Mouse (Mus musculus): ENCODE measurements at regions not wholly inside any gene's neighbourhood (a gene's known extent, or its start where the extent isn't known, plus 50 kb on each side); places are given as distances from the start of the nearest gene placed in this dataset.

DNA sequence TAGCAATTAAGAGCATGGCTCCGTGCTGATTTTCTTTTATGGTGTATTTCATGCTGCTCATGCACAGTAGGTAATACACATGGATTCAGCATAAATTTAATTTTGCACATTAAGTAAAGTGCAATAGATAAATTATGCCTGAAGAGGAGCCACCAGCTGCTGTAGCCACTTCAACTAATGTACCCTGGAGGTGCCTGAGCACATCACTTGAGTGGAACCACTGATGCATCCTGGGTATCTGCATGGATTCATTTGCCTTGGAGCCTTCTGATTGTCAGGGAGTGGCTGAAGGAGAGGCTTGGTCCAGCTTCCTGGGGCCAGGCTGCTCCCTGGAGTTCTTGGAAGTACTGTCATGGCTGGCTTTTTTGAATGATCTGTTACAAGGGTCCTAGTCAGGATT, 179.0 kb upstream of the Meis1 start:
- no peaks in the 10 kb centered on the region for H3K36me3 ChIP-seq (replicated peaks)
- H3K4me2 ChIP-seq, result no peak overlapping the region
- H3K4me1 ChIP-seq (replicated peaks), result no peaks in the 10 kb centered on the region
- WGBS (ENCODE audit: insufficient replicate concordance), result 49% methylated on average over 1 of the region's 1 CpGs
- no peaks in the 10 kb centered on the region for H3K9me3 ChIP-seq (replicated peaks)
- H3K9ac ChIP-seq, result no peak overlapping the region
- no peaks in the 10 kb centered on the region for H3K27me3 ChIP-seq
- H3K4me3 ChIP-seq (replicated peaks), result no peak overlapping the region
- H3K27ac ChIP-seq (replicated peaks), result no peak overlapping the region
- ATAC-seq (ENCODE audit: insufficient read depth), result no peak

DNA sequence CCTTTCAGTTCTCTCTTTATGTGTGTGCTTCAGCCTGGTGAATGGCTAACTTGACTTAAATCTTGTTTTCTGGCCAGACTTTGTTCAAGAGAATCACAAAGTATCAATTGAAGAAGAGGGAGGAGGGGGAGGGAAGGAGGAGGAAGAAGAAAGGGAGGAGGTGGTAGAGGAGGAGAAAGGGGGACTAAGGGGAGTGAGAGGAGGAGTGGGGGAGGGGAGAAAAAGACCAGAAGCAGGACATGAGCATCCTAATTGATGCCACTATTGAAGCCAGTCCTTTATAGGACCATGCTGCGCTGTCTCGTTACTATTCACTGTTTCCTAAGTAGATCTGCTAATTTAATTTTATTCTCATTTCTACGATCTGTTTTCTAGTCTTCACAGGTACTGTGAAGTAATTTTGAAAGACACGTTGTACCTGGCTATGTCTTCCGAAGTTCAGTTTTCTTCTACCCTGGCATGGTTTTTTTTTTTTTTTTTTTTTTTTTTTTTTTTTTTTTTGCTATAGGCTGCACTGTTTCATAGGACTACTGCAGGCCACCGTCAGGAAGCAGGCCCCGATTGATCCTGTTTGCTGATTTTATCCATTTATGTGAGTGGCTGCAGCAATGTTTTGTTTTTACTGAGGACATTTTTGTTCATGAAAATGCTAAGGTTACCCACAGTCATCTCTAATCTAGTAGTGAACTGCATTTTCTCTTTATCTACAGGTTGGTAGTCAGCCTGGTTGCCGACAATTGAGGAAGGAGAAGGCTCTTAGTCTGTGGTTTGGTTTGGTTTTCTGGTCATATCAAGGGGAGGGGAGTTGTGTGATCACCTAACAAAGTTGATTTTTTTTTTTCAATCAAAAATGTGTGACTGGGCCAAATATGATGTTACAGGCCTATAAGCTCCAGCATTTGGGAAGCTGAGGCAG, 184.1 kb upstream of the Meis1 start:
- no peaks in the 10 kb centered on the region for H3K4me1 ChIP-seq (replicated peaks)
- H3K27ac ChIP-seq (replicated peaks), result no peak overlapping the region
- no peaks in the 10 kb centered on the region for H3K27me3 ChIP-seq
- no peak overlapping the region for H3K4me3 ChIP-seq (replicated peaks)
- 56% methylated on average over 8 of the region's 8 CpGs for WGBS (ENCODE audit: insufficient replicate concordance)
- H3K9ac ChIP-seq, result no peak overlapping the region
- no peak for ATAC-seq (ENCODE audit: insufficient read depth)
- no peak overlapping the region for H3K4me2 ChIP-seq
- no peaks in the 10 kb centered on the region for H3K36me3 ChIP-seq (replicated peaks)
- no peaks in the 10 kb centered on the region for H3K9me3 ChIP-seq (replicated peaks)

DNA sequence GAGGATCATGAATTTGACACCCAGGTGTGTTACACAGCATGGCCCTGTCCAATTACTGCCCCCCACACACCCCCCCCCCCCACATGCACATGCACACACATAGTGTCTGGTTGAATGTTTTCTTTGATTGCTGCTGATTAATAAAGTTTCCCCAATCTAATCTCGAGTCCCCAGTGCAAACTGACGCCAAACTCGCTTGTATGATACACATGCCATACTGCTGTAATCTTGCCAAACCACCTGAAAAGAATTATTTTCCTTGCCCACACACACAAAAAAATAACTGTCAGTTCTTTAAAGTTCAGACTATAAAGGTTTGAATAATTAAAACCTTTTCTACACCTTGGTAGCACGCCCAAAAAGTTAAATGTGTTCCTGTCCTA, 184.7 kb upstream of the Meis1 start:
- 51% methylated on average over 4 of the region's 4 CpGs for WGBS (ENCODE audit: insufficient replicate concordance)

DNA sequence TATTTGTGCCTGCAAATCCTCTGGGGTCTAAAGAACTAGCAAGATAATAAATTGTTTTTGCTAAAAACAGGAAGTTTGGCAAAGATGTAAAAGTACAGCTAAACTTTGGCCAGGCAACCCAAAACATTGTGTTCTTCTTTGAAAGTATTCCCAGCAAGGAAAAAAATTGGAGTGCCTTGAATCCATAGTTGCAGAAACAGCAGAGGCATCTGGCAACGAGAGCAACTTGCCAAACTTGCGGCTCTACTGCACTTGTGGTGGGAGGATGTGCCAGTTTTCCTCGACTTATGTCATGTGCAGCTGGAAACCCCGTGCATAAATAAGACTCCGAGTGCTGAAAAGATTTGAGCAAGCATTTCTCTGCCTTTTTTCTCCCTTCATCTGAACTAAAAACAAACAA, 185.2 kb upstream of the Meis1 start:
- WGBS (ENCODE audit: insufficient replicate concordance), result 57% methylated on average over 5 of the region's 5 CpGs

More for the DNA sequence above, 184.7 kb upstream of the Meis1 start:
- Histone ChIP-seq H3K27ac (replicated peaks) (no peak overlapping the region), H3K4me1 (replicated peaks) (no peaks in the 10 kb centered on the region), H3K27me3 (no peaks in the 10 kb centered on the region), H3K9ac (no peak overlapping the region), H3K4me2 (no peak overlapping the region), H3K36me3 (replicated peaks) (no peaks in the 10 kb centered on the region), H3K4me3 (replicated peaks) (no peak overlapping the region), H3K9me3 (replicated peaks) (no peaks in the 10 kb centered on the region)
- no peak for ATAC-seq (ENCODE audit: insufficient read depth)

DNA sequence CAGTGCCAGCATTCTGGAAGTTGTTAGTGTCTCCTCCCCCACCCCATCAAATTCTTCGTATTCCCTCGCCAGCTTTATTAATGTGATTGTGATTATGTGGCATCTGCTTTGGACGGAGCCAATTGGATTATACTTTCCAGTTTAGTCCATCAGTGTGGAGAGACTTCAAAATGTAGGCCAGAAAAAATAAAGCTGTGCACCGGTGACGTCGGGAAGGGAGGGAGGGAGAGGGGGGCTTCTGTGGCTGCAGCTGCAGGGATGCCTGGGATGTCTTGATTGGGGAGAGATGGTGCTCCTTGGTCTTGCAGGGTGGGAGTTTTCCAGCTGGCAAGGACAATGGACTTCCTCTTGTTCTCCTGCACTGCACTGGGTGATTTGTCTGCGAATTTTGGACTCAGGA, 185.7 kb upstream of the Meis1 start:
- Histone ChIP-seq H3K27ac (replicated peaks) (no peak overlapping the region), H3K36me3 (replicated peaks) (no peaks in the 10 kb centered on the region), H3K9me3 (replicated peaks) (no peaks in the 10 kb centered on the region), H3K27me3 (no peaks in the 10 kb centered on the region), H3K4me3 (replicated peaks) (no peak overlapping the region), H3K4me1 (replicated peaks) (no peaks in the 10 kb centered on the region), H3K9ac (no peak overlapping the region), H3K4me2 (no peak overlapping the region)
- no peak for ATAC-seq (ENCODE audit: insufficient read depth)
- WGBS (ENCODE audit: insufficient replicate concordance), result 52% methylated on average over 7 of the region's 7 CpGs

More for the DNA sequence above, 185.2 kb upstream of the Meis1 start:
- Histone ChIP-seq H3K36me3 (replicated peaks) (no peaks in the 10 kb centered on the region), H3K9me3 (replicated peaks) (no peaks in the 10 kb centered on the region), H3K27ac (replicated peaks) (no peak overlapping the region), H3K4me3 (replicated peaks) (no peak overlapping the region), H3K4me1 (replicated peaks) (no peaks in the 10 kb centered on the region), H3K4me2 (no peak overlapping the region), H3K9ac (no peak overlapping the region), H3K27me3 (no peaks in the 10 kb centered on the region)
- ATAC-seq (ENCODE audit: insufficient read depth), result no peak

DNA sequence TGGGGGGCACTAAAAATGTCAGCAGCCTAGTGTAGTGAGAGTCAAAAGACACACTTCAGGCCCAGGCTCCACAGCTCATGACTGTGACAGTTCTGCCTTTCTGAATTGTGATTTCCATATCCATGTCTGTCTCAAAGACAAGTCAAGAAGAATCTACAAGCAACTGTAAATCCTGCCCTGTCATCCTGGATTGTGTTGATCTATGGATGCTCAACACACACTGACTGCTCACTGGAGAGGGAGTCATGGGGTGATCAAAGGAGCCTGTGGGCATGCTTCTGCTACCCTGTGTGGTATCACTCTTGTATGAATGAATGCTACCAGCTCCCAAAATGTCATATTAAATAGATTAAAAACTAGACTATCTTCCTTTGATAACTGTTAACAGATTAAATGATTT, 186.4 kb upstream of the Meis1 start:
- H3K27me3 ChIP-seq, result no peaks in the 10 kb centered on the region
- ATAC-seq (ENCODE audit: insufficient read depth), result no peak
- H3K36me3 ChIP-seq (replicated peaks), result no peaks in the 10 kb centered on the region
- no peaks in the 10 kb centered on the region for H3K4me1 ChIP-seq (replicated peaks)
- H3K9ac ChIP-seq, result no peak overlapping the region
- no peak overlapping the region for H3K4me2 ChIP-seq
- H3K27ac ChIP-seq (replicated peaks), result no peak overlapping the region
- H3K4me3 ChIP-seq (replicated peaks), result no peak overlapping the region
- no peaks in the 10 kb centered on the region for H3K9me3 ChIP-seq (replicated peaks)

DNA sequence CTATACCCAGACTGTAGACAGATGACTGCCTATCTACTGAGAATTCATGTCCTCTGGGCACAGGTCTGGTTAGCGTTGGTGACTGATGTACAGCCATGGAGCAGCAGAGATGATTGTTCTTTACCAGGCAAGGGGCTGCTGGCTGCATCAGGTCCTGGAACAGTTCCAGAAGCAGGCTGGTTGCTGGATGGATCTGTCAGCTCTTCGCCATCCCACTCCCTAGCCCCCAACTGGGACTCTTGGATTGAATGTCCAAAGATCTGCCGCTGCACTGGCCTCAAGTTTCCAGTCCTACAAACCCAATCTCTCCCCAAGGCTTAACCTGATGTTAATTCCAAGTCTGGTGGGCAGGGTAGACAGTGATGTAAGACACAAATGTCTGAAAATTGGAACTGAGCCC, 200.7 kb upstream of the Meis1 start:
- 56% methylated on average over 3 of the region's 3 CpGs for WGBS (ENCODE audit: insufficient replicate concordance)
- no peak overlapping the region for H3K27ac ChIP-seq (replicated peaks)
- no peak for ATAC-seq (ENCODE audit: insufficient read depth)

DNA sequence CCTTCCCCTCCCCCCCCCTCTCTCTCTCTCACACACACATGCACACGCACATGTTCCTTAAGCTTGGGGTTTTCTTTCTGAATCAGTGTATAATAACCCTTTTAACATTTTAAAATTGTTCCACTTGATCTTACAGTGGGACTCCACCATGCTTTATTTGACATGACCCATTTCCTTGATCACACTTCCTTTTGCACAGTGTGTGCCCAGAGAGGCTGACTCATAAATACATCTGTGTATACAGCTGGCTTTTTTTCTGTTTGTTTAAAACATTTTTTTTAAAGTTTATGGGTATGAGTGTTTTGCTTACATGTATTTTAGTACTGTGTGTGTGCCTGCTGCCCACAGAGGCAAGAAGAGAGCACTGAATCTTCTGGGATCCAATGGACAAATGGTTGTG, 202.7 kb upstream of the Meis1 start:
- Histone ChIP-seq H3K9ac (no peak overlapping the region), H3K4me3 (replicated peaks) (no peak overlapping the region), H3K4me1 (replicated peaks) (no peaks in the 10 kb centered on the region), H3K4me2 (no peak overlapping the region), H3K27ac (replicated peaks) (no peak overlapping the region), H3K27me3 (no peaks in the 10 kb centered on the region), H3K36me3 (replicated peaks) (no peaks in the 10 kb centered on the region), H3K9me3 (replicated peaks) (no peaks in the 10 kb centered on the region)
- no CpG with 5 or more reads among the region's 1 CpGs for WGBS (ENCODE audit: insufficient replicate concordance)
- no peak for ATAC-seq (ENCODE audit: insufficient read depth)

More for the DNA sequence above, 200.7 kb upstream of the Meis1 start:
- no peaks in the 10 kb centered on the region for H3K4me1 ChIP-seq (replicated peaks)
- H3K9ac ChIP-seq, result no peak overlapping the region
- no peak overlapping the region for H3K4me3 ChIP-seq (replicated peaks)
- no peaks in the 10 kb centered on the region for H3K36me3 ChIP-seq (replicated peaks)
- no peak overlapping the region for H3K4me2 ChIP-seq
- H3K9me3 ChIP-seq (replicated peaks), result no peaks in the 10 kb centered on the region
- H3K27me3 ChIP-seq, result no peaks in the 10 kb centered on the region

DNA sequence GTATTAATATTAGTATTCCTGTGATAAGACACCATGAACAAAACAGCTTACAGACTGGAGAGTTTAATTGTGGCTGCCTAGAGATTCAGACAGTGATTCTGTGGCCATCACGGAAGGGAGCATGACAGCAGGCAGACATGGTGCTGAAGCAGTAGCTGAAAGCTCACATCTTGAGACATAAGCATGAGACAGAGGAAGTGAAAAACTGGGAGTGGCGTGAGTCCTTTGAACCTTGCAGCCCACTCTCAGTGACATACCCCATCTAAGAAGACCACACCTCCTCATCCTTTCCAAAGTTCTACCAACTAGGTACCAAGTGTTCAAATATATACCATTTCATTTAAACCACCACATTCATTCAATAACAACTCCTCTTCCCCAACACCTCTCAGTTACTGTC, 208.0 kb upstream of the Meis1 start:
- H3K4me1 ChIP-seq (replicated peaks), result no peaks in the 10 kb centered on the region
- no peak overlapping the region for H3K4me3 ChIP-seq (replicated peaks)
- no peak overlapping the region for H3K27ac ChIP-seq (replicated peaks)
- no peaks in the 10 kb centered on the region for H3K9me3 ChIP-seq (replicated peaks)
- no peak overlapping the region for H3K9ac ChIP-seq
- no peaks in the 10 kb centered on the region for H3K36me3 ChIP-seq (replicated peaks)
- 63% methylated on average over 2 of the region's 2 CpGs for WGBS (ENCODE audit: insufficient replicate concordance)
- ATAC-seq (ENCODE audit: insufficient read depth), result no peak
- no peak overlapping the region for H3K4me2 ChIP-seq
- no peaks in the 10 kb centered on the region for H3K27me3 ChIP-seq

DNA sequence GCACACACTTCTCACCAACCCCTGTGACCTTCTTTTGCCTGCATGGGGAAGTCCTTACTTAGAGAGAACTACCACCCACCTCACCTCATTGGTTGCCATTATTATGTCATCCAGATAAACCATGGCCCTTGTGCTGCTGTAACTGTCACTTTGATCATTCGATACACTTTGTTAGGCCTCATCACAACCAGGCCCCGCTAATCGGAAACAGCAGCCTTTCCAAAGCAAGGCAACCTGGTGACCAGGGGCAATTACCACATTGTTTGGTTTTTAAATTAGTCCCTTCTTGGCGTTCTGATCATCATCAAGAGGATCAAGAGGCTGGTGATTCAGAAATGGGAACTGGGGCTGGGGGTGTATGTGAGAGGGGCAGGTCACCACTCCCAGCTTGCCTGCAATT, 208.9 kb upstream of the Meis1 start:
- no peak for ATAC-seq (ENCODE audit: insufficient read depth)
- Histone ChIP-seq H3K9me3 (replicated peaks) (no peaks in the 10 kb centered on the region), H3K27me3 (no peaks in the 10 kb centered on the region), H3K4me2 (no peak overlapping the region), H3K4me3 (replicated peaks) (no peak overlapping the region), H3K4me1 (replicated peaks) (no peaks in the 10 kb centered on the region), H3K36me3 (replicated peaks) (no peaks in the 10 kb centered on the region), H3K9ac (no peak overlapping the region), H3K27ac (replicated peaks) (no peak overlapping the region)
- WGBS (ENCODE audit: insufficient replicate concordance), result 45% methylated on average over 4 of the region's 4 CpGs

DNA sequence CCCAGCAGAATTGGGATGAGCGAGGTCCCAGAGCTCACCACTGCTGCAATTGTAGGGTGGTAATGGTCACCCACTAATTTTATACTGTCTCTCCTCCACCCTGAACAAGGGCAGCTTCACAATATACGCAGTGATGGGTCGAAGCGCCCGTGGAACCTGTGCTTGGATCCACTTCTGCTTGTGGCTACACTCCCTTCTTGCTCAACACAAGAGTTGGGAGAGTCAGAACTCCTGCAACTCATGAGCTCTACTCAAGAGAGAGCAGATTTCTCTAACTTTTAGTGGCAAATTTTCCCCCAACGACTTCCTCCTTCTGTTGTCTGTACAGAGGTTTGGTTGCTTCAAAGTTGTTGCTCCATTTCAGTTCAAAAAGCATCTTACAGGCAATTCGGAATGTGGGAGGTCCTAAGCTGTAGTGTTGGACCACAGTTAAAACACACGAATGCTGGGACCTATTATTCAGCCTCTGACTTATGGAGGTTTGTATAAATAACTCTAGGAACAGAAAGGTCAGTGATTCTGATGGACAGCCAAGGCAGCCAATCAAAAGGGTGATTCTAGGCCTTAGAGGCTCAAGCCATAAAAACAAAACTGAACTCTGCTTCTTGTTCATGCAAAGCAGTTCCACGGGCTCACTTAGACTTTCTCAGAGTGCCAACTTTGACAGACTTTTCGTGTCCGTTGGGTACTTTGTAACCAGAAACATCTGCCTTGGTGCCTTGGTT, 227.8 kb upstream of the Meis1 start:
- Histone ChIP-seq H3K9me3 (replicated peaks) (no peaks in the 10 kb centered on the region), H3K27me3 (no peaks in the 10 kb centered on the region), H3K27ac (replicated peaks) (no peak overlapping the region), H3K4me1 (replicated peaks) (no peaks in the 10 kb centered on the region), H3K4me2 (no peak overlapping the region), H3K4me3 (replicated peaks) (no peak overlapping the region), H3K9ac (no peak overlapping the region), H3K36me3 (replicated peaks) (no peaks in the 10 kb centered on the region)
- WGBS (ENCODE audit: insufficient replicate concordance), result 60% methylated on average over 11 of the region's 11 CpGs
- no peak for ATAC-seq (ENCODE audit: insufficient read depth)

All from liver, embryonic 15.5 days (tissue).